In the genomic region with DNA sequence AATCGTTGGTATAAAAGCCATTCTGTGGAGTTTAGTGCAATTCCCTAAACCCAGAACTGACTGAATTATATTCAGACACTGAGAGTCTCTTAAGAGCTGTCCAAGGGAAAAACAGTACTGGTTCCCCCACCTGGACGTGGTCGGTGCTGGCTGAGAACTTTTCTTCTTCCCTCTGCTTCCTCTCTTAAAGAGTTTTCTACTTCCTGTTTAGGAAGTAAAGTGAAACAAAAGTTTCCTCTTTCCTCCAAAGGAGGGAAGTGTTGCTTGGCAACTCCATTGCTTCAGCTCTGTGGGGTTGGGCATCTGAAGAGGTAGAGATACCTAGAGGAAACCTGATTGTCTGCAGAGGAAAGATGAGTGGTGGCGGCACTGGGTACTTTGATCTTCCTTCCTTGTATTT, we compare ENCODE assay signal across 38 mouse cellular contexts. TPM values are rescaled to one million over a fixed set of nuclear protein-coding genes. Genes with fewer than 3 reads are reported as not detected.
"Had no signal": no experiment of that assay in that cellular context is flagged by ENCODE, and none has a peak within 500 bp of the region (broad histone marks: within the 10 kb centered on the region; RNA-seq: fewer than 3 reads in every experiment).

No protein-coding gene starts in this region.

- H3K9me3 ChIP-seq: heart, embryonic 10.5 days; heart, embryonic 12.5 days; hindbrain, embryonic 13.5 days; hindbrain, embryonic 15.5 days; limb, embryonic 10.5 days had no signal

- H3K27me3 ChIP-seq: heart, embryonic 12.5 days; hindbrain, embryonic 13.5 days; hindbrain, embryonic 15.5 days; limb, embryonic 12.5 days had no signal

- DNase-seq: gastrocnemius, postnatal 14 days; gastrocnemius, postnatal 36 days; heart, adult 18-20 months; heart, postnatal 10 days; heart, postnatal 36 days; kidney, adult 11 months; kidney, adult 2 months; kidney, adult 9 months; kidney, postnatal 10 days; kidney, postnatal 25 days; kidney, postnatal 4 days; liver had no signal

- H3K36me3 ChIP-seq: heart, embryonic 10.5 days; heart, embryonic 12.5 days; hindbrain, embryonic 13.5 days; hindbrain, embryonic 15.5 days; limb, embryonic 10.5 days; limb, embryonic 12.5 days had no signal

- ATAC-seq: hindbrain, postnatal 0 days; intestine, embryonic 16.5 days had no signal

- H3K9ac ChIP-seq: heart, embryonic 12.5 days; hindbrain, embryonic 13.5 days; hindbrain, embryonic 15.5 days; limb, embryonic 12.5 days had no signal

- H3K4me1 ChIP-seq: heart, embryonic 10.5 days; heart, embryonic 12.5 days; hindbrain, embryonic 13.5 days; hindbrain, embryonic 15.5 days; limb, embryonic 12.5 days had no signal

- H3K27ac ChIP-seq: heart, embryonic 10.5 days; hindbrain, embryonic 13.5 days; hindbrain, embryonic 15.5 days; hindbrain, postnatal 0 days; layer of hippocampus, adult 2 months; left cerebral cortex, adult 2 months; limb, embryonic 10.5 days; limb, embryonic 12.5 days had no signal

- H3K4me2 ChIP-seq: heart, embryonic 12.5 days; hindbrain, embryonic 13.5 days; hindbrain, embryonic 15.5 days; limb, embryonic 12.5 days; liver, embryonic 11.5 days had no signal

- H3K4me3 ChIP-seq: heart, embryonic 10.5 days; heart, embryonic 12.5 days; hindbrain, embryonic 13.5 days; hindbrain, embryonic 15.5 days; layer of hippocampus, adult 2 months; left cerebral cortex, adult 2 months; limb, embryonic 10.5 days; limb, embryonic 12.5 days had no signal

RNA-seq across cellular contexts. Expression of gene Ucp1, which starts 7.2 kb away (rescaled TPM):
- total RNA-seq: gastrocnemius, adult 18-20 months; gastrocnemius, adult 8-10 months; gastrocnemius, postnatal 14 days; gastrocnemius, postnatal 36 days; hematopoietic stem cell, adult 5-6 weeks; layer of hippocampus, adult 2 months; layer of hippocampus, postnatal 10 days; layer of hippocampus, postnatal 25 days; left cerebral cortex, adult 2 months; left cerebral cortex, postnatal 14 days; left cerebral cortex, postnatal 36 days had no signal
- polyA plus RNA-seq: heart, embryonic 10.5 days; heart, embryonic 12.5 days; heart, embryonic 14.5 days; heart, embryonic 16.5 days; hindbrain, embryonic 11.5 days; hindbrain, embryonic 15.5 days; intestine, embryonic 16.5 days; kidney, embryonic 16.5 days; limb, embryonic 10.5 days; limb, embryonic 12.5 days; liver, embryonic 11.5 days had no signal

RNA-seq across cellular contexts. Expression of gene Mgat4d, which starts 50.9 kb away (rescaled TPM):
- total RNA-seq: gastrocnemius, adult 18-20 months; gastrocnemius, adult 8-10 months; gastrocnemius, postnatal 14 days; gastrocnemius, postnatal 36 days; heart, adult 18-20 months; heart, adult 8-10 months; heart, postnatal 10 days; heart, postnatal 36 days; hematopoietic stem cell, adult 5-6 weeks; hindbrain, postnatal 0 days; layer of hippocampus, adult 2 months; layer of hippocampus, postnatal 10 days; layer of hippocampus, postnatal 25 days; left cerebral cortex, adult 2 months; left cerebral cortex, postnatal 14 days; left cerebral cortex, postnatal 36 days had no signal
- polyA plus RNA-seq: gonadal fat pad, adult 2 months; heart, embryonic 10.5 days; heart, embryonic 12.5 days; heart, embryonic 14.5 days; heart, embryonic 16.5 days; hindbrain, embryonic 11.5 days; hindbrain, embryonic 13.5 days; hindbrain, embryonic 15.5 days; hindbrain, postnatal 0 days; intestine, embryonic 14.5 days; intestine, embryonic 16.5 days; kidney, adult 2 months; kidney, embryonic 16.5 days; limb, embryonic 10.5 days; limb, embryonic 12.5 days; limb, embryonic 14.5 days; liver, embryonic 11.5 days had no signal
